Mouse (Mus musculus): ENCODE data around the gene Lias. TPM values are rescaled to one million over a fixed set of nuclear protein-coding genes. Genes with fewer than 3 reads are reported as not detected.

The Lias gene
- total and polyA plus RNA-seq, 2 experiments from 2014 or later, result 41.5 to 66.5 TPM

DNA sequence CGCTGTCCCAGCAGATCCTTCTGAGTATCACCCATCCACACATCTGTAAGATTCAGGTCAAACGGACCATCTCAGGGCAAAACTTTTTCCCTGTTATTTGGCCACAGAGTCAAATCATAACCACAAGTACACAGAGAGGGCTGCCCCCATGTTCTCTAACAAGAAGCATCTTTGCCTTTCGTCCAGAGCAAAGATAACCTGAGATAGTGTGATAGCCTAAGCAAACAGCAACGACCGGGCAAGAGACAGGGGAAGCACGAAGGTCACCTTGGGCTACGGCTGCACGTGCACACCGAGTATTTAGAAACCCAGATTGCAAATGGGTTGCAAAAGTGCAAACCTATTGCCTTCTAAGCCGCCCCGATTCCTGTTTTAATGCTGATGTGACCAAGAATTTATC lies 23.5 kb upstream of the Lias start:
- Histone ChIP-seq H3K4me3 (ENCODE audit: low read depth, low read length) (no peak overlapping the region), H3K9me3 (ENCODE audit: low read length) (no peaks in the 10 kb centered on the region), H3K27me3 (ENCODE audit: insufficient read depth, low read length) (no peaks in the 10 kb centered on the region), H3K36me3 (ENCODE audit: insufficient read depth) (no peaks in the 10 kb centered on the region), H3K4me2 (ENCODE audit: low read depth) (no peak overlapping the region), H3K9ac (no peak overlapping the region), H3K4me1 (ENCODE audit: insufficient read depth) (no peaks in the 10 kb centered on the region), H3K27ac (ENCODE audit: low read depth, low read length) (no peak overlapping the region)
- TF ChIP-seq CTCF (IDR thresholded peaks at IDR 0.05; ENCODE audit: low read depth), result no peak
- DNase-seq, result no peak
- no peak for ATAC-seq
- 91% methylated on average over 11 of the region's 11 CpGs for WGBS

DNA sequence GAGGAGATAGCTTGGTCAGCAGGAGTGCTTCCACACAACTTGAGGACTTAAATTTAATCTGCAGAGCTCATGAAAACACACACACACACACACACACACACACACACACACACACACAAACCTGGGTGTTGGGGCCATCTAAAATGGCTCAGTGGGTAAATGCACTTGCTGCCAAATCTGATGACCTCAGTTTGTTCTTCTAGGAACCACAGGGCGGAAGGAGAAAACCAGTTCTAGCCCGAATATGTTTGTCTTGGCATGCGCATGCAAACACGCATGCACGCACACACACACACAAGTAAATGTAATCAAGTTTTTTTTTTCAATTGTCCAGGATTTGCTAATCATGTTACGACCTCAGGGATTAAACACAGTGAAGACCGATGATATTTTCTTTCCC lies 19.7 kb upstream of the Lias start:
- DNase-seq (no peak), ATAC-seq (no peak)
- no peaks in the 10 kb centered on the region for H3K9me3 ChIP-seq (ENCODE audit: low read length)
- no peak overlapping the region for H3K9ac ChIP-seq
- H3K4me1 ChIP-seq (ENCODE audit: insufficient read depth), result no peaks in the 10 kb centered on the region
- H3K36me3 ChIP-seq (ENCODE audit: insufficient read depth), result no peaks in the 10 kb centered on the region
- no peak overlapping the region for H3K4me2 ChIP-seq (ENCODE audit: low read depth)
- H3K4me3 ChIP-seq (ENCODE audit: low read depth, low read length), result no peak overlapping the region
- no peaks in the 10 kb centered on the region for H3K27me3 ChIP-seq (ENCODE audit: insufficient read depth, low read length)
- 94% methylated on average over 7 of the region's 7 CpGs for WGBS
- no peak overlapping the region for H3K27ac ChIP-seq (ENCODE audit: low read depth, low read length)
- TF ChIP-seq CTCF (IDR thresholded peaks at IDR 0.05; ENCODE audit: low read depth), result no peak

DNA sequence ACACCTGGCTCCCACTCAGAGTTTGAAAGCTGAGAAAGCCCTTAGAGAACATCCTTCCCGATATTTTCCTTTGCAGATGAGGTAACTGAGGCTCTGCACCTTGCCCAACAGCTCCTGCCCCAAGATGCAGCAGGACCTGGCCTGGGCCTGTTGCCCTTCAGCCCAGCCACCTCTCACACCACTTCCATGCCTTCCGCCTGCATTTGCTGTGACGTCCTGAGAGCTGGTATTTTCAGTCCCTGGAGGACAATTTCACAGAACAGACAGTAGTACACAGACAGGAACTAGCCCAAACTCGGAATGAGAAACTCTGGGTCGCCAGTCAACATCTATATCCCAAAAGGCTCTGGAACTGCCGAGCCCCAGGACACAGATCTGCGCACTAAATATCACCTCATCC lies 16.6 kb upstream of the Lias start:
- no peaks in the 10 kb centered on the region for H3K4me1 ChIP-seq (ENCODE audit: insufficient read depth)
- DNase-seq (no peak), ATAC-seq (no peak)
- H3K4me2 ChIP-seq (ENCODE audit: low read depth), result no peak overlapping the region
- TF ChIP-seq CTCF (IDR thresholded peaks at IDR 0.05; ENCODE audit: low read depth), result no peak
- H3K27ac ChIP-seq (ENCODE audit: low read depth, low read length), result no peak overlapping the region
- no peaks in the 10 kb centered on the region for H3K36me3 ChIP-seq (ENCODE audit: insufficient read depth)
- WGBS, result 83% methylated on average over 7 of the region's 7 CpGs
- H3K27me3 ChIP-seq (ENCODE audit: insufficient read depth, low read length), result no peaks in the 10 kb centered on the region
- H3K4me3 ChIP-seq (ENCODE audit: low read depth, low read length), result no peak overlapping the region
- H3K9ac ChIP-seq, result no peak overlapping the region
- no peaks in the 10 kb centered on the region for H3K9me3 ChIP-seq (ENCODE audit: low read length)

DNA sequence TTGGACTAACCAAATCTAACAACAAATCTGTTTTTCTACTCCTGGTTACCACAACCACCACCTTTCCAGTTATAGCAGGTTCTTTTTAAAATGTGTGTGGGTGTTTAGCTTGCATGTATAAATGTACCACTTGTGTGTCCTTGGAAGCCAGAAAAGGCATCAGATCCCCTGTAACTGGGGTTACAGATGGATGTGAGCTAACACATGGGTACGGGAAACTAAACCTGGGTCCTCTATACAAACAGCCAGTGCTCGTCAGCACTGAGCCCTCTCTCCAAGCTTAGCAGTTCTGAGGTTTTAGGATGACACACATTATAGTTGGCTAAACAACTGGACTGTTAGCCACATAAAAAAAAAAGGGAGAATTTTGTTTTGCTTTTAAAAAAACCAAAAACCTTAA lies 5.6 kb upstream of the Lias start:
- no peaks in the 10 kb centered on the region for H3K9me3 ChIP-seq (ENCODE audit: low read length)
- no peak overlapping the region for H3K27ac ChIP-seq (ENCODE audit: low read depth, low read length)
- no peak overlapping the region for H3K4me3 ChIP-seq (ENCODE audit: low read depth, low read length)
- H3K4me2 ChIP-seq (ENCODE audit: low read depth), result no peak overlapping the region
- ATAC-seq (no peak), DNase-seq (no peak)
- H3K36me3 ChIP-seq (ENCODE audit: insufficient read depth), result peaks cover 41% of the 10 kb centered on the region
- WGBS, result 77% methylated on average over 2 of the region's 2 CpGs
- no peaks in the 10 kb centered on the region for H3K27me3 ChIP-seq (ENCODE audit: insufficient read depth, low read length)
- no peak overlapping the region for H3K9ac ChIP-seq
- no peak for TF ChIP-seq CTCF (IDR thresholded peaks at IDR 0.05; ENCODE audit: low read depth)
- H3K4me1 ChIP-seq (ENCODE audit: insufficient read depth), result peaks cover 8% of the 10 kb centered on the region

DNA sequence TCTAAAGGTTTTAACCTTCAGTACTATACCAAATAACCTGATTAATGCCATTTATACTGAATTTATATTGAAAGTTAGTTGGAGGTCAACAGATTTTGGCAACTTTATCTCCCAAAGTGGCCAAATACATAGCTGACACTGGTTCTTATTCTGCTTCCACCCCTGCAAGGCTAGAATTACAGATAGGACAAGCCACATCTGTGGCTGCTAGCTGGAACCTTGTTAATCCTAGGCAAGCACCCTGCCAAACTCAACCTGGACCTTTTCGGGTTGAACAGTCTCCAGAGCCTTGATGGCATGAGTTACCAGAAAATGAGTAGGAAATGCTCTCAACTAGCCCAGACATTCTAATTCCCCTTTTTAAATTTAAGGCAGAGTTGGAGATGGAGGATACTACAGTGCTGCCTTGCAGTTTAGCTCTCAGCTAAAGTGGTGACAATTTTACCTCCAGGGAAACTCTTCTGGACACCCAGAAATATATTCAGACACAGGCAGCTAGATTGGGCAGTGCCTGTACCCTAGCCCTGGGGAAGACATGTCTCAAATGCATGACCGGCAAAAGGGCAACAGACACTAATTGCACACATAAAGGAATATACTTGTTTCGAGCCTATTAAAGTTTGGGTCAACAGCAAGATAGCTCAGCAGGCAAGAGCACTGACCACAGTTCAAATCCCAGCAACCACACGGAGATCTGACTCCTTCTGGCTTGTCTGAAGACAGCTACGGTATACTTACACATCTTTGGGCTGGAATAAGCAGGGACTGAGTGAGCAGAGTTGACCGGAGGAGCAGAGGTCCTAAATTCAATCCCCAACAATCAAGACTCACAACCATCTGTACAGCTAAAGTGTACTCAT lies 4.1 kb upstream of the Lias start:
- ATAC-seq (no peak), DNase-seq (no peak)
- H3K27ac ChIP-seq (ENCODE audit: low read depth, low read length), result no peak overlapping the region
- H3K36me3 ChIP-seq (ENCODE audit: insufficient read depth), result peaks cover 41% of the 10 kb centered on the region
- no peaks in the 10 kb centered on the region for H3K9me3 ChIP-seq (ENCODE audit: low read length)
- H3K4me2 ChIP-seq (ENCODE audit: low read depth), result no peak overlapping the region
- H3K4me1 ChIP-seq (ENCODE audit: insufficient read depth), result peaks cover 10% of the 10 kb centered on the region
- no peak for TF ChIP-seq CTCF (IDR thresholded peaks at IDR 0.05; ENCODE audit: low read depth)
- no peak overlapping the region for H3K9ac ChIP-seq
- H3K27me3 ChIP-seq (ENCODE audit: insufficient read depth, low read length), result no peaks in the 10 kb centered on the region
- whole genome bisulfite sequencing, result 79% methylated on average over 6 of the region's 6 CpGs
- no peak overlapping the region for H3K4me3 ChIP-seq (ENCODE audit: low read depth, low read length)

DNA sequence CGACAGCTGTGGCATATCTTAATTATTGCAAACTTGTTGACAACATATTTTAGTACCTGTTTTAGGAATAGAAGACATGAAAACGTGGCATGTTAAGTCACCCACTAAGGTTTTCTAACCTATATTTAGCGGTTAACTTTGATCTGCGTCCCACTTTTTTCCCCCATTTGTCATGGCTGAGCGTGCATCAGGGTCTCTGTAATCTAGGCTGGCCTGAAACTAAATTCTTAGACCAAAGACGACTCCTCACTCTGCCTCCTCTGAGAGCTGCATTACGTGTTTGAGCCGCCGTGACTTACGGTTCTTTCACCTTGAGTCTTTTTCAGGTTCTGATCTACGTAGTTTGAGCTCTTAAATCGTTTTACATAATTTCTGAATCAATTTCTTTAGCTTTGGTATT lies 456 bp downstream of the Lias start:
- ATAC-seq (peak; percentile 69), DNase-seq (no peak)
- Histone ChIP-seq H3K4me2 (ENCODE audit: low read depth) (peak overlapping the region; percentile 68), H3K9me3 (ENCODE audit: low read length) (no peaks in the 10 kb centered on the region), H3K27me3 (ENCODE audit: insufficient read depth, low read length) (no peaks in the 10 kb centered on the region), H3K9ac (peak overlapping the region; percentile 97), H3K4me3 (ENCODE audit: low read depth, low read length) (peak overlapping the region; percentile 72), H3K4me1 (ENCODE audit: insufficient read depth) (peaks cover 15% of the 10 kb centered on the region), H3K27ac (ENCODE audit: low read depth, low read length) (peak overlapping the region; percentile 91), H3K36me3 (ENCODE audit: insufficient read depth) (peaks cover 45% of the 10 kb centered on the region)
- TF ChIP-seq CTCF (IDR thresholded peaks at IDR 0.05; ENCODE audit: low read depth), result no peak
- 3% methylated on average over 12 of the region's 12 CpGs for WGBS

DNA sequence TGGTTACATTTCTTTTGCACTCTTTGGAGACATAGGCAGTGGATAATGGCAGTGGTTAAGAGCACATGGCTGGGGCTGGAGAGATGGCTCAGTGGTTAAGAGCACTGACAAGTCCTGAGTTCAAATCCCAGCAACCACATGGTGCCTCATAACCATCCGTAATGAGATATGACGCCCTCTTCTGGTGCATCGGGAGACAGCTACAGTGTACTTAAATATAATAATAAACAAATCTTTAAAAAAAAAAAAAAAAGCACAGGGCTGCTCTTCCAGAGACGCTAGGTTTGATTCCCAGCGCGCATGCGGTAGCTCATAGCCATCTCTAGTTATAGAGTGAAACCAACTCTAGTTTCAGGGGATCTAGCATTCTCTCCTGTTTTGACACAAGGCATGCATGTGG lies 3.1 kb downstream of the Lias start:
- Histone ChIP-seq H3K4me2 (ENCODE audit: low read depth) (no peak overlapping the region), H3K9ac (no peak overlapping the region), H3K27me3 (ENCODE audit: insufficient read depth, low read length) (no peaks in the 10 kb centered on the region), H3K27ac (ENCODE audit: low read depth, low read length) (no peak overlapping the region), H3K9me3 (ENCODE audit: low read length) (no peaks in the 10 kb centered on the region), H3K36me3 (ENCODE audit: insufficient read depth) (peaks cover 34% of the 10 kb centered on the region), H3K4me3 (ENCODE audit: low read depth, low read length) (no peak overlapping the region), H3K4me1 (ENCODE audit: insufficient read depth) (peaks cover 15% of the 10 kb centered on the region)
- no peak for ATAC-seq
- DNase-seq, result no peak
- WGBS, result 91% methylated on average over 7 of the region's 7 CpGs
- TF ChIP-seq CTCF (IDR thresholded peaks at IDR 0.05; ENCODE audit: low read depth), result no peak

All from forebrain, postnatal 0 days (tissue).